Mouse (Mus musculus): ENCODE measurements around the gene Map3k1. TPM values are rescaled to one million over a fixed set of nuclear protein-coding genes. Genes with fewer than 3 reads are reported as not detected.

Map3k1 gene
- polyA plus RNA-seq (2021; fragmentation: Nextera tagmentation), result 2.1 and 6.9 TPM in 2 replicates
- long read RNA-seq, experiment 1, result 0 reads
- long read RNA-seq, experiment 2, partial matches to known transcripts, result 0 of 2 reads
- long read RNA-seq, experiment 2, other reads (novel, unspliced or antisense), result 2 of 2 reads

DNA sequence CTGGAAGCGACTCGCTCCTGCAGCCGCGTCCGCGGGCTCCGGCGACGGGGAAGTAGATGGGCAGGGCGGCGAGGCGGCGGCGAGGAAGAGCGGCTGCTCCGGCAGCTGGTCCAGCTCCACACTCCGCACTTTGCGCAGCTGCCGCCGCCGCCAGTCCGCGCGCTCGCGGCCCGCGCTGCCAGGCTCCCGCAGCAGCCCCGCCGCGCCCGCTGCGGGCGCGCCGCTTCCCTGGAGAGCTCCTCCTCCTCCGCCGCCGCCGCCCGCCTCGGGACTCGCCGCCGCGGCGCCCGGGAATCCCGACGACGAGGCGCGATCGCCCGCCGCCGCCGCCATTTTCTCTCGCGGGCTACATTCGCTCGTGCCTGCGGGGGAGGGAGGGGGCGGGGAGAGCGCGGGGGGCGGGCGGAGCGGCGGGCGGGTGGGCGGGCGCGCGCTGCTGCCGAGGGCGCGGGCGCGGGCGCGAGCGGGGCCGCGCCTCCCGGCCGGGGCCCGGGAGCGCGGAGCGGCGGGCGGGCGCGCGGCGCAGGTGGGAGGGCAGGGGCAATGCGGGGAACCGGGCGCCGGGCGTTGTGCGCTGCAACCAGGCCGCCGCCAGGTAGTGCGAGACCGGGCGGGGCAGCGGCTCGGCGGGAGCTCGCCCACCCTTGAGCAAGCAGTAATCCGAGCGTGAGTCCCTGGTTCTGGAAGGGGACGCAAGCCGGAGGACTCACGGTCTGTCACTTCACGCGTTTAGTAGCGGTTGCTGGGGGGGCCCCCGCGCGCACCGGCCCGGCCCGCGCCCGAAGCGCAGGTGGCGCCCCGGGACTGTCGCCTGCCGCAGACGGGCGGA is at the start of gene Map3k1:
Gene Map3k1, minus strand, starts transcription at position 357 of the 829 bp plus-strand sequence.

Other genes with a start within 250 kb of the Map3k1 start
- not detected in 2 replicates for gene Gm10198, start 216.2 kb downstream of the Map3k1 start, polyA plus RNA-seq (2021; fragmentation: Nextera tagmentation)
- 6.4 and 6.7 TPM in 2 replicates for gene Mier3, start 128.0 kb downstream of the Map3k1 start, polyA plus RNA-seq (2021; fragmentation: Nextera tagmentation)

Measured in layer of hippocampus, adult 6 months (tissue).